Mouse (Mus musculus) midbrain, postnatal 0 days (tissue): ENCODE data around the gene Fbll1. TPM values are rescaled to one million over a fixed set of nuclear protein-coding genes. Genes with fewer than 3 reads are reported as not detected.

ENCODE experiments used
- ATAC-seq: fragments of 200-750 bp; cut with Nextera tagmentation; 2 replicates; pipeline ENCODE4 v1.8.0; 2017; ENCODE audit warnings: moderate number of reproducible peaks, mild to moderate bottlenecking, moderate TSS enrichment, moderate library complexity; ENCODE audit not compliant: low FRiP score
- DNase-seq: peaks from one replicate; pipeline ENCODE4 v3.0.0-alpha.2; 2015; ENCODE audit warnings: low spot score
- H3K27ac ChIP-seq: fragments of 300-500 bp; sonication (generic); 2 replicates; pipeline ENCODE4 v1.5.1; 2014; ENCODE audit warnings: low read depth, mild to moderate bottlenecking, low read length, mixed read lengths
- H3K27me3 ChIP-seq: fragments of 300-500 bp; sonication (generic); 2 replicates; pipeline ENCODE4 v1.6.1; 2014; ENCODE audit warnings: low read length, control low read depth, mixed read lengths; ENCODE audit not compliant: insufficient read depth
- H3K36me3 ChIP-seq: fragments of 300-500 bp; sonication (generic); 2 replicates; pipeline ENCODE4 v1.6.1; 2014; ENCODE audit warnings: low read length, control low read depth, mixed read lengths; ENCODE audit not compliant: insufficient read depth
- H3K4me1 ChIP-seq: fragments of 300-500 bp; sonication (generic); 2 replicates; pipeline ENCODE4 v1.6.1; 2014; ENCODE audit warnings: mild to moderate bottlenecking, control low read depth, antibody characterized with exemption, low read length, mixed read lengths; ENCODE audit not compliant: insufficient read depth
- H3K4me2 ChIP-seq: fragments of 300-500 bp; sonication (generic); 2 replicates; pipeline ENCODE4 v1.6.1; 2014; ENCODE audit warnings: low read depth, mild to moderate bottlenecking, low read length, mixed read lengths; ENCODE audit not compliant: poor library complexity, severe bottlenecking
- H3K4me3 ChIP-seq: fragments of 300-500 bp; sonication (generic); 2 replicates; pipeline ENCODE4 v1.5.1; 2014; ENCODE audit warnings: low read depth, mild to moderate bottlenecking, low read length, moderate library complexity
- H3K9ac ChIP-seq: fragments of 300-500 bp; sonication (generic); replicated peaks from 2 replicates; pipeline ENCODE4 v1.6.1; 2014; ENCODE audit warnings: mild to moderate bottlenecking, low read length, moderate library complexity, mixed read lengths; ENCODE audit not compliant: poor library complexity, severe bottlenecking
- H3K9me3 ChIP-seq: fragments of 300-500 bp; sonication (generic); 2 replicates; pipeline ENCODE4 v1.6.1; 2016; ENCODE audit warnings: low read length, control low read depth
- CTCF ChIP-seq: IDR thresholded peaks from 2 replicates; pipeline ENCODE4 v1.5.1; 2016; ENCODE audit warnings: antibody characterized with exemption, mild to moderate bottlenecking
- WGBS: fragments of 180-500 bp; shearing (Covaris S2); extraction: QIAGEN DNeasy Blood & Tissue Kit; methylation state at CpG from one replicate; pipeline ENCODE4 v1.1.7; 2014; 5-methylcytosine and 5-hydroxymethylcytosine counted together
- polyA plus RNA-seq: library from polyadenylated mRNA; unstranded; fragments of >200 nt; fragmentation: Nextera tagmentation; extraction: Ambion mirVana; gene quantifications from 2 replicates; pipeline ENCODE4 v1.2.1, GENCODE M21; 2015
- total RNA-seq: library from RNA; depleted of rRNA; stranded (reverse); fragments of >200 nt; gene quantifications from 2 replicates; pipeline ENCODE4 v1.2.3, GENCODE M21; 2014

Gene Fbll1
- total and polyA plus RNA-seq, 2 experiments from 2014 or later, result 34.6 to 75.5 TPM

GRCm38 (mm10) chr11:35766845-35767244, 31.8 kb downstream of the Fbll1 start:
- no peak for TF ChIP-seq CTCF
- WGBS, result 90% methylated on average over 5 of the region's 5 CpGs
- no peaks in the 10 kb centered on the region for H3K4me1 ChIP-seq
- no peaks in the 10 kb centered on the region for H3K27me3 ChIP-seq
- H3K4me2 ChIP-seq, result no peak overlapping the region
- no peak overlapping the region for H3K9ac ChIP-seq
- ATAC-seq (no peak), DNase-seq (no peak)
- no peaks in the 10 kb centered on the region for H3K9me3 ChIP-seq
- no peak overlapping the region for H3K27ac ChIP-seq
- no peak overlapping the region for H3K4me3 ChIP-seq
- no peaks in the 10 kb centered on the region for H3K36me3 ChIP-seq

GRCm38 (mm10) chr11:35760627-35761003, 38.1 kb downstream of the Fbll1 start:
- no peak for TF ChIP-seq CTCF
- no peak for ATAC-seq
- H3K36me3 ChIP-seq, result no peaks in the 10 kb centered on the region
- no peak overlapping the region for H3K4me3 ChIP-seq
- WGBS, result 99% methylated on average over 4 of the region's 4 CpGs
- no peaks in the 10 kb centered on the region for H3K9me3 ChIP-seq
- H3K9ac ChIP-seq, result no peak overlapping the region
- no peak overlapping the region for H3K4me2 ChIP-seq
- H3K27ac ChIP-seq, result no peak overlapping the region
- no peaks in the 10 kb centered on the region for H3K4me1 ChIP-seq
- DNase-seq, result no peak
- H3K27me3 ChIP-seq, result no peaks in the 10 kb centered on the region

DNA sequence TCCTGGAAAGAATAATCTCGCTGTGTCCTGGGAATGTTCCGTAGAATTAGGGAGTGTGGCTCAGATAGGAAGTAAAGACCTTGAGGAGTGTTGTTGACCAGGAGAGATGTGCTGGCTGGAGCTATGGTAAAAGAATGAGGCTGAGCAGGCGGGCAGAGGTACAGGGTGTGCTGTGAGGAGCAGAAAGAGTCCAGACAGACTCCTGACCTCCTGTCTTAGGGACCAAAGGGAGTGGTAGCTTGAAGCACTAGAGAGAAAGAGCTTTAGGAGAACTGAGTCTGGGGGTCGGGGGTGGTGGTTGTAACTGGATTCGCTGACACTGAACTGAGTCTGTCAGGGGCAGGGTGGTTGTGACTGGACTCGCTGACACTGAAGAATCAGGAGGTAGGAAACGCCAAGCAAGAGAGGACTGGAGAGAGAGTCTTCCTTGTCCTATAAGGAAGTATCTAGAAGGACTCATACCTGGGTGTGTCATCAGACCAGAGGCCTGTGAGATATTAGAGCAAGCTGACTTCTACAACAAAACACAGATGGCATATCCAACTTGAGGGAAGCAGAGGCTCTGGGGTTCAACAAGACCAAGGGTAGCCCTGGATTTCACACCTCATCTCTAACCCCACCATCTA, 38.6 kb downstream of the Fbll1 start:
- DNase-seq, result no peak
- Histone ChIP-seq H3K4me2 (no peak overlapping the region), H3K27me3 (no peaks in the 10 kb centered on the region), H3K27ac (no peak overlapping the region), H3K4me3 (no peak overlapping the region), H3K36me3 (no peaks in the 10 kb centered on the region), H3K9ac (no peak overlapping the region), H3K9me3 (no peaks in the 10 kb centered on the region), H3K4me1 (no peaks in the 10 kb centered on the region)
- TF ChIP-seq CTCF, result no peak
- WGBS, result 90% methylated on average over 7 of the region's 7 CpGs
- no peak for ATAC-seq

GRCm38 (mm10) chr11:35756411-35757303, 42.0 kb downstream of the Fbll1 start:
- DNase-seq (no peak), ATAC-seq (no peak)
- Histone ChIP-seq H3K4me3 (no peak overlapping the region), H3K4me2 (no peak overlapping the region), H3K9ac (no peak overlapping the region), H3K4me1 (no peaks in the 10 kb centered on the region), H3K27me3 (no peaks in the 10 kb centered on the region), H3K9me3 (no peaks in the 10 kb centered on the region), H3K27ac (no peak overlapping the region), H3K36me3 (no peaks in the 10 kb centered on the region)
- no peak for TF ChIP-seq CTCF
- WGBS, result 83% methylated on average over 11 of the region's 11 CpGs

DNA sequence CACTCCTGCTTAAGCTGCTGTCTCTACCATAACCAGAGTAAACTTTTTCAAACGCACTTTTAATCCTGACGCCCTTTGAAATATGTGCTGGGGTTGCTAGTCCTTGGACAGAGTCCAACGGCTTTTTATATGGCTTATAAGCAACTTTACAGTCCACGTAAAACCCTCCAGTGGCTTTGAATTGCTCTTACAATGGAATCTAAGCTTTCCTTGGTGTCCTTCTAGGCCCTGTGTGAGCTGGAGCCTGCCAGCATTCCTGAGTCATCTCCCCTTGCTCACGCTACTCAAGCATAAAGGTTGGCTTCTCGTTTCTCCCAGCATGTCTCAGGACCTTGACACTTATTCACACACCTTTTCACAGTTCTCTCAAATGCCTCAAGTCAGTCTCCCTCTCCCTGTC, 43.1 kb downstream of the Fbll1 start:
- no peak overlapping the region for H3K9ac ChIP-seq
- DNase-seq (no peak), ATAC-seq (no peak)
- WGBS, result 42% methylated on average over 6 of the region's 6 CpGs
- H3K27ac ChIP-seq, result no peak overlapping the region
- no peak overlapping the region for H3K4me2 ChIP-seq
- no peak for TF ChIP-seq CTCF
- H3K4me1 ChIP-seq, result no peaks in the 10 kb centered on the region
- H3K36me3 ChIP-seq, result no peaks in the 10 kb centered on the region
- no peak overlapping the region for H3K4me3 ChIP-seq
- no peaks in the 10 kb centered on the region for H3K27me3 ChIP-seq
- H3K9me3 ChIP-seq, result no peaks in the 10 kb centered on the region

- Histone ChIP-seq H3K27me3 (no peaks in the 10 kb centered on the region), H3K4me3 (no peak overlapping the region), H3K4me1 (no peaks in the 10 kb centered on the region), H3K36me3 (no peaks in the 10 kb centered on the region), H3K9me3 (no peaks in the 10 kb centered on the region), H3K9ac (no peak overlapping the region), H3K4me2 (no peak overlapping the region), H3K27ac (no peak overlapping the region)
- ATAC-seq (no peak), DNase-seq (no peak)
- no peak for TF ChIP-seq CTCF
- 75% methylated on average over 4 of the region's 4 CpGs for WGBS
Measured at GRCm38 (mm10) chr11:35754906-35755418, 43.7 kb downstream of the Fbll1 start.
